Comparison of ENCODE assay signal across 10 mouse cellular contexts in the genomic region with DNA sequence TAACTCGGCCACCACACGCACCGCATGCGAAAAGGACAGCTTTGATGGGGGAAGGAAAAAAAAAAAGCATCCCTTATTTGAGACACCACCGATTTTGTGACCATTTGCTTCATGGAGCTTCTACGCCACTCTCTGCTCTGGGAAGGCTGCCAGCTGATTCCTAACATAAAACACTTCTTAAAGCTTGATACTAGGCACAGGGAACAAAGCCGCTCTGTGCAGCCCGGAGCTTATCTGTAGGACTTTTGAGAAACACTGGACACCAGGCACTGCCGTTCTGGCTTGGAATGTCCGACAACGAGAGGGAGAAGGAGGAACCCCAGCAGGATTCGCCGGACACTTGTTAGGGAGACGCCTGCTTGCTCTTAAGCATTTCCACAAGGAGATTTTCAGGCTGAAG. TPM values are rescaled to one million over a fixed set of nuclear protein-coding genes. Genes with fewer than 3 reads are reported as not detected.
DNase-seq lines count a peak whose midpoint lies in the region; ATAC-seq and TF ChIP-seq lines count a peak whose summit lies in the region.
"Had no signal": no experiment of that assay in that cellular context is flagged by ENCODE, and none has a peak within 500 bp of the region (broad histone marks: within the 10 kb centered on the region; RNA-seq: fewer than 3 reads in every experiment).

No protein-coding gene starts in this region.

- H3K9ac ChIP-seq in lung, embryonic 14.5 days, result no peak overlapping the region
- H3K9ac ChIP-seq in hindbrain, embryonic 16.5 days (ENCODE audit: low read depth, low read length), result no peak overlapping the region
- no peak overlapping the region for H3K9ac ChIP-seq in neural tube, embryonic 15.5 days (replicated peaks)

- H3K4me2 ChIP-seq in lung, embryonic 14.5 days, result 0 out of 2 replicates have a peak overlapping the region, but pooled peaks have one; percentile 23
- H3K4me2 ChIP-seq in hindbrain, embryonic 16.5 days (ENCODE audit: low read length), result no peak overlapping the region
- peak overlapping the region; percentile 25 for H3K4me2 ChIP-seq in neural tube, embryonic 15.5 days

- ATAC-seq in lung, embryonic 14.5 days (ENCODE audit: insufficient read depth), result no peak
- ATAC-seq in hindbrain, embryonic 16.5 days, result no peak
- no peak for ATAC-seq in neural tube, embryonic 15.5 days (ENCODE audit: low FRiP score)
- no peak for ATAC-seq in erythroid progenitor cell, adult 5-6 weeks (replicated peaks; ENCODE audit: low FRiP score, poor library complexity, severe bottlenecking)
- no peak for ATAC-seq in megakaryocyte progenitor cell, adult 5-6 weeks (replicated peaks; ENCODE audit: poor library complexity)
- ATAC-seq: forebrain, embryonic 16.5 days had no signal

- peaks cover 96% of the 10 kb centered on the region for H3K36me3 ChIP-seq in lung, embryonic 14.5 days (ENCODE audit: insufficient read depth)
- H3K36me3 ChIP-seq in hindbrain, embryonic 16.5 days (ENCODE audit: control insufficient read depth, insufficient read depth, low read length), result peaks cover 56% of the 10 kb centered on the region
- peaks cover 74% of the 10 kb centered on the region for H3K36me3 ChIP-seq in neural tube, embryonic 15.5 days

- H3K27ac ChIP-seq in lung, embryonic 14.5 days (ENCODE audit: low read depth), result no peak overlapping the region
- H3K27ac ChIP-seq in hindbrain, embryonic 16.5 days (ENCODE audit: low read depth, low read length), result peak overlapping the region; percentile 57; the same call in 1 of the 2 replicates
- H3K27ac ChIP-seq in neural tube, embryonic 15.5 days (replicated peaks), result peak overlapping the region; percentile 30; the same call in 1 of the 2 replicates

- H3K9me3 ChIP-seq in lung, embryonic 14.5 days (ENCODE audit: low read depth, low read length), result no peaks in the 10 kb centered on the region
- no peaks in the 10 kb centered on the region for H3K9me3 ChIP-seq in hindbrain, embryonic 16.5 days (ENCODE audit: control insufficient read depth, low read length)
- no peaks in the 10 kb centered on the region for H3K9me3 ChIP-seq in neural tube, embryonic 15.5 days (replicated peaks)

- peaks cover 17% of the 10 kb centered on the region for H3K4me1 ChIP-seq in lung, embryonic 14.5 days (ENCODE audit: insufficient read depth)
- peaks cover 20% of the 10 kb centered on the region for H3K4me1 ChIP-seq in hindbrain, embryonic 16.5 days (ENCODE audit: control insufficient read depth, insufficient read depth, low read depth, low read length)
- H3K4me1 ChIP-seq in neural tube, embryonic 15.5 days, result peaks cover 55% of the 10 kb centered on the region

- WGBS in lung, embryonic 14.5 days, result 52% methylated on average over 14 of the region's 14 CpGs
- 60% methylated on average over 14 of the region's 14 CpGs for WGBS in hindbrain, embryonic 16.5 days
- 64% methylated on average over 14 of the region's 14 CpGs for WGBS in neural tube, embryonic 15.5 days

- no peak overlapping the region for H3K4me3 ChIP-seq in lung, embryonic 14.5 days (ENCODE audit: low read depth, low read length)
- H3K4me3 ChIP-seq in hindbrain, embryonic 16.5 days (ENCODE audit: low read length), result no peak overlapping the region
- no peak overlapping the region for H3K4me3 ChIP-seq in neural tube, embryonic 15.5 days (replicated peaks)

- peak; percentile 23 for DNase-seq in adrenal gland, postnatal 25 days
- DNase-seq in adrenal gland, adult 2 months, result no peak
- DNase-seq in lung, embryonic 14.5 days, result peak; percentile 84
- DNase-seq in lung, postnatal 25 days (ENCODE audit: low spot score), result no peak
- DNase-seq: kidney, postnatal 14 days had no signal

- no peaks in the 10 kb centered on the region for H3K27me3 ChIP-seq in lung, embryonic 14.5 days (ENCODE audit: insufficient read depth, low read length)
- no peaks in the 10 kb centered on the region for H3K27me3 ChIP-seq in hindbrain, embryonic 16.5 days (replicated peaks; ENCODE audit: control insufficient read depth, insufficient read depth, low read length)
- no peaks in the 10 kb centered on the region for H3K27me3 ChIP-seq in neural tube, embryonic 15.5 days (replicated peaks)

- TF ChIP-seq CTCF in lung, embryonic 14.5 days (IDR thresholded peaks at IDR 0.05; ENCODE audit: low read depth), result no peak

RNA-seq across cellular contexts. Expression of a gene that starts 5.8 kb away (rescaled TPM):
- 150 and 180 TPM in 2 replicates for total RNA-seq in adrenal gland, postnatal 25 days (2021)
- 100 to 1,000 TPM; 113 to 208 TPM for total RNA-seq in adrenal gland, adult 2 months (2021)
- 20.4 and 30.4 TPM in 2 replicates for polyA plus RNA-seq in adrenal gland, adult 2 months (2012; rRNA removed)
- polyA plus RNA-seq in lung, embryonic 14.5 days (2014; fragmentation: Nextera tagmentation; extraction: Ambion mirVana), result 174 and 182 TPM in 2 replicates
- polyA plus RNA-seq in hindbrain, embryonic 16.5 days (2015; fragmentation: Nextera tagmentation; extraction: Ambion mirVana), result 87.4 and 111 TPM in 2 replicates
- polyA plus RNA-seq in neural tube, embryonic 15.5 days (2015; fragmentation: Nextera tagmentation; extraction: Ambion mirVana), result 89.3 and 93.9 TPM in 2 replicates
- total RNA-seq in erythroid progenitor cell, adult 5-6 weeks (2015; ENCODE audit: low replicate concordance), result 58.0 and 85.9 TPM in 2 replicates
- 38.4 and 47.4 TPM in 2 replicates for total RNA-seq in erythroid progenitor cell, adult 5-6 weeks (2017; ENCODE audit: low replicate concordance)
- total RNA-seq in megakaryocyte progenitor cell, adult 5-6 weeks (2015), result 149 and 157 TPM in 2 replicates
- 70.7 and 73.4 TPM in 2 replicates for total RNA-seq in megakaryocyte progenitor cell, adult 5-6 weeks (2017)

RNA-seq across cellular contexts. Expression of a gene that starts 51.0 kb away (rescaled TPM):
- 28.1 and 29.7 TPM in 2 replicates for total RNA-seq in adrenal gland, postnatal 25 days (2021)
- 10 to 100 TPM; 25.3 to 29.1 TPM for total RNA-seq in adrenal gland, adult 2 months (2021)
- 4.4 and 6.5 TPM in 2 replicates for polyA plus RNA-seq in adrenal gland, adult 2 months (2012; rRNA removed)
- polyA plus RNA-seq in lung, embryonic 14.5 days (2014; fragmentation: Nextera tagmentation; extraction: Ambion mirVana), result 70.6 and 71.6 TPM in 2 replicates
- polyA plus RNA-seq in hindbrain, embryonic 16.5 days (2015; fragmentation: Nextera tagmentation; extraction: Ambion mirVana), result 127 and 139 TPM in 2 replicates
- polyA plus RNA-seq in neural tube, embryonic 15.5 days (2015; fragmentation: Nextera tagmentation; extraction: Ambion mirVana), result 127 and 134 TPM in 2 replicates
- 10.8 and 13.0 TPM in 2 replicates for total RNA-seq in erythroid progenitor cell, adult 5-6 weeks (2015; ENCODE audit: low replicate concordance)
- 7.4 and 11.2 TPM in 2 replicates for total RNA-seq in erythroid progenitor cell, adult 5-6 weeks (2017; ENCODE audit: low replicate concordance)
- 94.0 and 107 TPM in 2 replicates for total RNA-seq in megakaryocyte progenitor cell, adult 5-6 weeks (2015)
- 53.2 and 63.8 TPM in 2 replicates for total RNA-seq in megakaryocyte progenitor cell, adult 5-6 weeks (2017)

Comparison
In these comparisons a context has a peak if more than half of its experiments do, and no peak if none do; other contexts are left out.
1. DNase-seq: peak in adrenal gland, postnatal 25 days (single experiment) and lung, embryonic 14.5 days (single experiment); none in adrenal gland, adult 2 months (single experiment) and lung, postnatal 25 days (single experiment).